Mouse (Mus musculus) heart, embryonic 16.5 days (tissue): ENCODE results near the gene Ank2. TPM values are rescaled to one million over a fixed set of nuclear protein-coding genes. Genes with fewer than 3 reads are reported as not detected.
A peak's percentile ranks its signal among the peaks of the same experiment; 100 is the strongest.

Experiments used
- ATAC-seq: fragments of 200-750 bp; cut with Nextera tagmentation; replicated peaks from 2 replicates; pipeline ENCODE4 v1.8.0; 2017; ENCODE audit warnings: moderate number of reproducible peaks; ENCODE audit not compliant: insufficient read depth, low FRiP score; ENCODE audit errors: extremely low read depth
- H3K27ac ChIP-seq: fragments of 300-500 bp; sonication (generic); 2 replicates; pipeline ENCODE4 v1.5.1; 2014; ENCODE audit warnings: mild to moderate bottlenecking, low read length, control low read depth, moderate library complexity
- H3K27me3 ChIP-seq: fragments of 300-500 bp; sonication (generic); 2 replicates; pipeline ENCODE4 v1.6.1; 2014; ENCODE audit warnings: low read length, mixed read lengths; ENCODE audit not compliant: control insufficient read depth, insufficient read depth
- H3K36me3 ChIP-seq: fragments of 300-500 bp; sonication (generic); 2 replicates; pipeline ENCODE4 v1.6.1; 2014; ENCODE audit not compliant: control insufficient read depth, insufficient read depth
- H3K4me1 ChIP-seq: fragments of 300-500 bp; sonication (generic); 2 replicates; pipeline ENCODE4 v1.6.1; 2014; ENCODE audit warnings: low read length, mixed read lengths; ENCODE audit not compliant: control insufficient read depth, insufficient read depth
- H3K4me2 ChIP-seq: fragments of 300-500 bp; sonication (generic); 2 replicates; pipeline ENCODE4 v1.6.1; 2014; ENCODE audit warnings: low read depth, mild to moderate bottlenecking, control low read depth, low read length
- H3K4me3 ChIP-seq: fragments of 300-500 bp; sonication (generic); 2 replicates; pipeline ENCODE4 v1.5.1; 2014; ENCODE audit warnings: mild to moderate bottlenecking, control low read depth, low read length
- H3K9ac ChIP-seq: fragments of 300-500 bp; sonication (generic); 2 replicates; pipeline ENCODE4 v1.6.1; 2014; ENCODE audit warnings: low read length, control low read depth
- H3K9me3 ChIP-seq: fragments of 300-500 bp; sonication (generic); replicated peaks from 2 replicates; pipeline ENCODE4 v1.6.1; 2016; ENCODE audit warnings: low read length; ENCODE audit not compliant: control insufficient read depth
- WGBS: fragments of 180-500 bp; shearing (Covaris S2); extraction: QIAGEN DNeasy Blood & Tissue Kit; methylation state at CpG from one replicate; pipeline ENCODE4 v1.1.7; 2014; 5-methylcytosine and 5-hydroxymethylcytosine counted together
- polyA plus RNA-seq: library from polyadenylated mRNA; unstranded; fragments of >200 nt; fragmentation: Nextera tagmentation; extraction: Ambion mirVana; gene quantifications from 2 replicates; pipeline ENCODE4 v1.2.1, GENCODE M21; 2015

Gene Ank2
- polyA plus RNA-seq, result 38.9 and 44.4 TPM in 2 replicates

DNA sequence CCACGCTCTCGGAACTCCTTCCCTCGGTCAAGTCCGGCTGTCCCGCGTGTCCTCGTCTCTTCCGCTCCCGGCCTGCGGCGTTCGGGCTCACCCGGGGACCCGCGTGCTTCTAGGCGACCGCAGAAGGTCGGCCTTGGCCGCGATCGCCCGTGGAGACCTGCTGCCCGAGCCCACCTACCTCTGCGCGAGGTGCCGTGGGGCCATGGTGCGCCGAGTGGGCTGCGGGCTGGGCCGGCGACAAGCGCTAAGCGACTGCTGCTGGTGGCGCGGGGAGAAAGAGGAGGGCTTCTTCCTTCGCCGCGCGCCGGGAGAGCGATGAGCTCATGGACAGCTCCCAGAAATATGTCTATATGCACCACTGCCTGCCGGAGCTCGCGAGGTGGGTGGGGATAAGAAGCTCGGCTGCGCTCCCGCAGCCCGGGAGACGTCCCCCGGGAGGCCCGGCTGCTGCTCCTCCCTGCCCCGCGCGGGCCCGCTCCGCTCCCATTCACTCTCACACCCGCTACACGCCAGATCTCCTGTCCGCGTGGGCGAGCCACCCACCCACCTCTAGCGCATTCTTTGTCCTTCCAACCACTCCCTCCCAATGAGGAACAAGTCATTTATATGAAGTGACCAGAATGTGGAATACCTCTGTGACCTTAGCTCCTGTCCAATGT, at the start of gene Ank2:
Gene Ank2, minus strand, starts transcription at position 609 of the 659 bp plus-strand sequence.
- Histone ChIP-seq H3K4me3 (peak within 1 kb of the TSS; percentile 70), H3K4me2 (peak within 1 kb of the TSS; percentile 98), H3K4me1 (no peaks in the 10 kb centered on the region), H3K27me3 (peaks cover 8% of the 10 kb centered on the region), H3K36me3 (no peaks in the 10 kb centered on the region), H3K9ac (peak within 1 kb of the TSS; percentile 86), H3K9me3 (0 out of 2 replicates have a peak, but pooled peaks cover 4% of the 10 kb centered on the region), H3K27ac (peak within 1 kb of the TSS; percentile 85)
- under 1% methylated on average over 62 of the region's 62 CpGs for WGBS
- peak; percentile 76 for ATAC-seq

DNA sequence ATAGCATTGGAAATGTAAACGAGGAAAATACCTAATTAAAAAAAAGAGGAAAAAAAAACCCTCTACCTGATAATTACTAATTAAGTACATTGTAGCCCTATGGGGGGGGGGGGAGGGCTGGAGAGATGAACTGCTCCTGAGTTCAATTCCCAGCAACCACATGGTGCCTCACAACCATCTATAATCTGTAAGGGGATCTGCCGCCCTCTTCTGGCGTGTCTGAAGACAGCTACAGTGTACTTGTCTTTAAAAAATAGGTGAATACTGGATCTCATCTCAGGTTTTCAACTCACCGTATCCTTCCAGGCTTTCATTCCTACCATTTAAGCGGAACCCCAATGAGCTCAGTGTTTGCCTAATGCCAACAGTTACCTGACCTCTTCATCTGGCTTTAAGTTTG, 48.7 kb upstream of the Ank2 start:
- H3K4me1 ChIP-seq, result no peaks in the 10 kb centered on the region
- ATAC-seq, result no peak
- no peaks in the 10 kb centered on the region for H3K27me3 ChIP-seq
- no peak overlapping the region for H3K4me3 ChIP-seq
- no peak overlapping the region for H3K4me2 ChIP-seq
- H3K9ac ChIP-seq, result no peak overlapping the region
- H3K27ac ChIP-seq, result no peak overlapping the region
- WGBS, result 50% methylated on average over 4 of the region's 5 CpGs
- H3K36me3 ChIP-seq, result peaks cover 21% of the 10 kb centered on the region
- H3K9me3 ChIP-seq, result no peaks in the 10 kb centered on the region

GRCm38 (mm10) chr3:127544610-127545121, 45.5 kb upstream of the Ank2 start:
- no peak overlapping the region for H3K4me2 ChIP-seq
- WGBS, result 40% methylated on average over 5 of the region's 5 CpGs
- no peaks in the 10 kb centered on the region for H3K9me3 ChIP-seq
- no peaks in the 10 kb centered on the region for H3K4me1 ChIP-seq
- H3K27me3 ChIP-seq, result no peaks in the 10 kb centered on the region
- peaks cover 26% of the 10 kb centered on the region for H3K36me3 ChIP-seq
- H3K9ac ChIP-seq, result no peak overlapping the region
- no peak overlapping the region for H3K27ac ChIP-seq
- H3K4me3 ChIP-seq, result no peak overlapping the region
- ATAC-seq, result no peak

- Histone ChIP-seq H3K4me1 (no peaks in the 10 kb centered on the region), H3K9me3 (no peaks in the 10 kb centered on the region), H3K27ac (no peak overlapping the region), H3K4me2 (no peak overlapping the region), H3K4me3 (no peak overlapping the region), H3K36me3 (peaks cover 26% of the 10 kb centered on the region), H3K27me3 (no peaks in the 10 kb centered on the region), H3K9ac (no peak overlapping the region)
- ATAC-seq, result no peak
- 86% methylated on average over 4 of the region's 4 CpGs for WGBS
Observed at GRCm38 (mm10) chr3:127543976-127544375, 44.8 kb upstream of the Ank2 start.

DNA sequence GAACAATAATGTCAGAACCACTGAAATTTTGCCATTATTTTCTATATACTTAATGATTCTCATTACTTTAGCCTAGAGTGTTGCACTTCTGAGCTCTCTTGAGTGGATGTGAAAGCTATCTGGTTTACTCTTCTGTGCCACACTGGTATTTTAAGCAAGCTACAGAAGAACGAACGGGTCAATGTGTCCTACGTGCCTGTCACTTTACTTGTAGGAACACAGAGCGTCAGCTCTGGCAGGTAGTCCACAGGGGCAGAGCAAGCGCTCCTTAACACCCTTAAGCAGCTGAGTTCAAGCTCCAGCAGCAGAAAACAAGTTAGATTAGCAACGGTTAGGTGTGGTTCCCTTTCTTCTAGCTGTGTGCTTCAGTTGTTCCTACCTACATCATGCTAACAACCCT, 40.0 kb upstream of the Ank2 start:
- no peaks in the 10 kb centered on the region for H3K9me3 ChIP-seq
- H3K27ac ChIP-seq, result peak overlapping the region; percentile 82
- no peak overlapping the region for H3K4me2 ChIP-seq
- no peak overlapping the region for H3K4me3 ChIP-seq
- peaks cover 19% of the 10 kb centered on the region; the same call in 1 of the 2 replicates for H3K36me3 ChIP-seq
- peaks cover 9% of the 10 kb centered on the region; the same call in 1 of the 2 replicates for H3K4me1 ChIP-seq
- H3K9ac ChIP-seq, result no peak overlapping the region
- ATAC-seq, result peak; percentile 94
- WGBS, result 56% methylated on average over 6 of the region's 6 CpGs
- no peaks in the 10 kb centered on the region for H3K27me3 ChIP-seq

- Histone ChIP-seq H3K27ac (peak overlapping the region; percentile 47), H3K4me3 (no peak overlapping the region), H3K9ac (peak overlapping the region; percentile 33; the same call in 1 of the 2 replicates), H3K9me3 (no peaks in the 10 kb centered on the region), H3K27me3 (no peaks in the 10 kb centered on the region), H3K4me1 (peaks cover 8% of the 10 kb centered on the region), H3K36me3 (no peaks in the 10 kb centered on the region), H3K4me2 (0 out of 2 replicates have a peak overlapping the region, but pooled peaks have one; percentile 5)
- no peak for ATAC-seq
- 21% methylated on average over 4 of the region's 4 CpGs for WGBS
Observed at GRCm38 (mm10) chr3:127530293-127530692, 31.1 kb upstream of the Ank2 start.

GRCm38 (mm10) chr3:127529824-127530223, 30.7 kb upstream of the Ank2 start:
- ATAC-seq, result no peak
- H3K4me1 ChIP-seq, result peaks cover 9% of the 10 kb centered on the region
- no peaks in the 10 kb centered on the region for H3K27me3 ChIP-seq
- no peak overlapping the region for H3K4me3 ChIP-seq
- H3K27ac ChIP-seq, result no peak overlapping the region
- 69% methylated on average over 4 of the region's 4 CpGs for WGBS
- no peaks in the 10 kb centered on the region for H3K9me3 ChIP-seq
- no peaks in the 10 kb centered on the region for H3K36me3 ChIP-seq
- no peak overlapping the region for H3K4me2 ChIP-seq
- no peak overlapping the region for H3K9ac ChIP-seq

DNA sequence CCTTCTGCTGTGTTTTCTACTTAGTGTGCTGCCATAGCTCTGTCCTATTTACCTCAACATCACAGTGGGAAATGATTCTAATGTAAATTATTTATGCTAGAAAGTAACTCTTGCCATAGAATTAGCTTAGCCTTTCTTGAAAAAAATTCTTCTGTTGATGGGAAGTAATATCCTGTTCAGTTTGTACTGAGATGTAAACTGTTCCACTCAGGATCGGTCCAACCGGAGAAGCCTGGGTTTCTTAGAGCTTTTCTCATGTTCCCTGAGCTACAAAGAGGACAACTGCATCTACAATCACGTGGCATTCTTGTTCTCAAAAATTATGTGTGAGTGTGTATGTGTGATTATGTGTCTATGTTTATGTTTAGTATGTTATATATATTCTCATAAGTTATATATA, 30.1 kb upstream of the Ank2 start:
- WGBS, result 84% methylated on average over 3 of the region's 3 CpGs
- no peak overlapping the region for H3K4me3 ChIP-seq
- no peaks in the 10 kb centered on the region for H3K27me3 ChIP-seq
- no peaks in the 10 kb centered on the region for H3K36me3 ChIP-seq
- no peak overlapping the region for H3K9ac ChIP-seq
- no peak overlapping the region for H3K4me2 ChIP-seq
- H3K9me3 ChIP-seq, result no peaks in the 10 kb centered on the region
- peaks cover 11% of the 10 kb centered on the region for H3K4me1 ChIP-seq
- ATAC-seq, result no peak
- H3K27ac ChIP-seq, result no peak overlapping the region

GRCm38 (mm10) chr3:127527465-127528034, 28.4 kb upstream of the Ank2 start:
- WGBS, result 65% methylated on average over 5 of the region's 5 CpGs
- Histone ChIP-seq H3K27me3 (no peaks in the 10 kb centered on the region), H3K4me2 (no peak overlapping the region), H3K9ac (no peak overlapping the region), H3K27ac (peak overlapping the region; percentile 65), H3K36me3 (no peaks in the 10 kb centered on the region), H3K9me3 (no peaks in the 10 kb centered on the region), H3K4me1 (peaks cover 11% of the 10 kb centered on the region), H3K4me3 (no peak overlapping the region)
- no peak for ATAC-seq
